Mouse (Mus musculus): ENCODE data around the gene Tspan15. TPM values are rescaled to one million over a fixed set of nuclear protein-coding genes. Genes with fewer than 3 reads are reported as not detected.

The Tspan15 gene
- polyA plus RNA-seq (2014; fragmentation: Illumina TruSeq; extraction: RNeasy Lipid Tissue Mini Kit (QIAGEN cat#74804); ENCODE audit: low read depth, low replicate concordance), result 68.7 TPM

GRCm38 (mm10) chr10:62230708-62231394 is at the start of gene Tspan15:
Gene Tspan15, minus strand, starts transcription at chr10:62231251.

GRCm38 (mm10) chr10:62252000-62252488 is 21.0 kb upstream of the Tspan15 start, which contains the start of gene Tacr2:
Gene Tacr2, plus strand, starts transcription at chr10:62252438.

GRCm38 (mm10) chr10:62143820-62144219 is 87.2 kb downstream of the Tspan15 start, which contains the start of gene Fam241b:
Gene Fam241b, minus strand, starts transcription at chr10:62143920.

Other genes starting within 250 kb of the Tspan15 start
- gene Neurog3, start 98.2 kb downstream of the Tspan15 start, polyA plus RNA-seq (2014; fragmentation: Illumina TruSeq; extraction: RNeasy Lipid Tissue Mini Kit (QIAGEN cat#74804); ENCODE audit: low read depth, low replicate concordance), result not detected
- gene Fam241b, start 87.3 kb downstream of the Tspan15 start, polyA plus RNA-seq (2014; fragmentation: Illumina TruSeq; extraction: RNeasy Lipid Tissue Mini Kit (QIAGEN cat#74804); ENCODE audit: low read depth, low replicate concordance), result 9.5 TPM
- gene Tacr2, start 21.2 kb upstream of the Tspan15 start, polyA plus RNA-seq (2014; fragmentation: Illumina TruSeq; extraction: RNeasy Lipid Tissue Mini Kit (QIAGEN cat#74804); ENCODE audit: low read depth, low replicate concordance), result not detected
- 53.4 TPM for gene Hk1, start 148.7 kb upstream of the Tspan15 start, polyA plus RNA-seq (2014; fragmentation: Illumina TruSeq; extraction: RNeasy Lipid Tissue Mini Kit (QIAGEN cat#74804); ENCODE audit: low read depth, low replicate concordance)
- gene Hkdc1, start 191.2 kb upstream of the Tspan15 start, polyA plus RNA-seq (2014; fragmentation: Illumina TruSeq; extraction: RNeasy Lipid Tissue Mini Kit (QIAGEN cat#74804); ENCODE audit: low read depth, low replicate concordance), result 0.30 TPM
- 0.16 TPM for gene 4930507D05Rik, start 218.2 kb upstream of the Tspan15 start, polyA plus RNA-seq (2014; fragmentation: Illumina TruSeq; extraction: RNeasy Lipid Tissue Mini Kit (QIAGEN cat#74804); ENCODE audit: low read depth, low replicate concordance)
- gene Supv3l1, start 218.5 kb upstream of the Tspan15 start, polyA plus RNA-seq (2014; fragmentation: Illumina TruSeq; extraction: RNeasy Lipid Tissue Mini Kit (QIAGEN cat#74804); ENCODE audit: low read depth, low replicate concordance), result 18.3 TPM